Mouse (Mus musculus) retina, postnatal 7 days (tissue): Measurements from ENCODE around the gene Prpf6.

Experiments used
- DNase-seq: peaks from one replicate; pipeline ENCODE4 v3.0.0-alpha.2; 2012; ENCODE audit warnings: low read depth, low spot score

The Prpf6 gene

GRCm38 (mm10) chr2:181579681-181580080 is 12.0 kb upstream of the Prpf6 start:
- no peak for DNase-seq

GRCm38 (mm10) chr2:181580131-181580772 is 11.4 kb upstream of the Prpf6 start:
- no peak for DNase-seq

GRCm38 (mm10) chr2:181581016-181581401 is 10.7 kb upstream of the Prpf6 start:
- peak; percentile 73 for DNase-seq

- no peak for DNase-seq
Observed at GRCm38 (mm10) chr2:181581402-181582120, 10.1 kb upstream of the Prpf6 start.

- DNase-seq: no peak
Observed at GRCm38 (mm10) chr2:181582358-181582757, 9.3 kb upstream of the Prpf6 start.

- DNase-seq: no peak
Observed at GRCm38 (mm10) chr2:181582939-181583338, 8.7 kb upstream of the Prpf6 start.

- no peak for DNase-seq
Observed at GRCm38 (mm10) chr2:181583460-181584257, 8.0 kb upstream of the Prpf6 start.

- DNase-seq: no peak
Observed at GRCm38 (mm10) chr2:181584411-181584942, 7.2 kb upstream of the Prpf6 start, which contains the start of gene Uckl1. Uckl1 (minus strand) TSS chr2:181584892.

- no peak for DNase-seq
Observed at GRCm38 (mm10) chr2:181585506-181585905, 6.2 kb upstream of the Prpf6 start.

- no peak for DNase-seq
Observed at GRCm38 (mm10) chr2:181586124-181586523, 5.5 kb upstream of the Prpf6 start.

- DNase-seq: no peak
Observed at GRCm38 (mm10) chr2:181587796-181588195, 3.9 kb upstream of the Prpf6 start.

- DNase-seq: no peak
Observed at GRCm38 (mm10) chr2:181588229-181588780, 3.4 kb upstream of the Prpf6 start.

GRCm38 (mm10) chr2:181589011-181589731 is 2.5 kb upstream of the Prpf6 start:
- no peak for DNase-seq

GRCm38 (mm10) chr2:181589732-181590105 is 1.9 kb upstream of the Prpf6 start:
- DNase-seq: no peak

GRCm38 (mm10) chr2:181590471-181590870 is 1.2 kb upstream of the Prpf6 start:
- no peak for DNase-seq

- DNase-seq: no peak
Observed at GRCm38 (mm10) chr2:181592231-181593041, 768 bp downstream of the Prpf6 start, which contains the start of gene Zfp512b. Zfp512b (minus strand) TSS chr2:181592803.

GRCm38 (mm10) chr2:181593042-181593421 is 1.4 kb downstream of the Prpf6 start:
- DNase-seq: no peak

GRCm38 (mm10) chr2:181593937-181594336 is 2.3 kb downstream of the Prpf6 start:
- DNase-seq: no peak

- DNase-seq: no peak
Observed at GRCm38 (mm10) chr2:181594946-181595696, 3.5 kb downstream of the Prpf6 start.
